Mouse (Mus musculus) naive thymus-derived CD4-positive, alpha-beta T cell, adult 5 months (primary cell): ENCODE data around the gene Nfatc4. TPM values are rescaled to one million over a fixed set of nuclear protein-coding genes. Genes with fewer than 3 reads are reported as not detected.

Experiments
- polyA plus RNA-seq: library from polyadenylated mRNA; unstranded; fragments of 100-300 nt; shearing (Covaris generic); gene quantifications from one replicate; pipeline ENCODE4 v1.2.1, GENCODE M21; 2017

The Nfatc4 gene
- not detected for polyA plus RNA-seq

GRCm38 (mm10) chr14:55822991-55823762 lies at the start of gene Nfatc4:
Gene Nfatc4 (plus strand): TSS chr14:55823144.

GRCm38 (mm10) chr14:55783958-55784235 lies 39.0 kb upstream of the Nfatc4 start, which contains the start of gene Adcy4:
Gene Adcy4 (minus strand): TSS chr14:55784095.

GRCm38 (mm10) chr14:55788256-55789050 lies 34.5 kb upstream of the Nfatc4 start, which contains the start of gene Ripk3:
Gene Ripk3 (minus strand): TSS chr14:55788865.

GRCm38 (mm10) chr14:55853621-55854285 lies 30.8 kb downstream of the Nfatc4 start, which contains the start of gene Nynrin:
Gene Nynrin (plus strand): TSS chr14:55854010.

Other genes with a start within 250 kb of the Nfatc4 start
- not detected for gene Fitm1, start 247.5 kb upstream of the Nfatc4 start, polyA plus RNA-seq
- 681 TPM for gene Psme1, start 245.0 kb upstream of the Nfatc4 start, polyA plus RNA-seq
- gene Emc9, start 237.8 kb upstream of the Nfatc4 start, polyA plus RNA-seq: 30.4 TPM
- 378 TPM for gene Psme2, start 232.0 kb upstream of the Nfatc4 start, polyA plus RNA-seq
- gene Rnf31, start 231.4 kb upstream of the Nfatc4 start, polyA plus RNA-seq: 45.9 TPM
- gene Irf9, start 219.6 kb upstream of the Nfatc4 start, polyA plus RNA-seq: 142 TPM
- 1.1 TPM for gene Rec8, start 205.1 kb upstream of the Nfatc4 start, polyA plus RNA-seq
- 55.1 TPM for gene Ipo4, start 187.2 kb upstream of the Nfatc4 start, polyA plus RNA-seq
- 0.66 TPM for gene Gm49378, start 185.2 kb upstream of the Nfatc4 start, polyA plus RNA-seq
- gene Tm9sf1, start 179.3 kb upstream of the Nfatc4 start, polyA plus RNA-seq: 58.5 TPM
- gene Tssk4, start 173.0 kb upstream of the Nfatc4 start, polyA plus RNA-seq: 1.1 TPM
- gene Mdp1, start 162.6 kb upstream of the Nfatc4 start, polyA plus RNA-seq: 65.6 TPM
- gene Gmpr2, start 151.2 kb upstream of the Nfatc4 start, polyA plus RNA-seq: 34.7 TPM
- 214 TPM for gene Nedd8, start 151.0 kb upstream of the Nfatc4 start, polyA plus RNA-seq
- 156 TPM for gene Tinf2, start 141.3 kb upstream of the Nfatc4 start, polyA plus RNA-seq
- not detected for gene Tgm1, start 109.2 kb upstream of the Nfatc4 start, polyA plus RNA-seq
- 109 TPM for gene Rabggta, start 100.9 kb upstream of the Nfatc4 start, polyA plus RNA-seq
- 18.4 TPM for gene Dhrs1, start 77.5 kb upstream of the Nfatc4 start, polyA plus RNA-seq
- gene Nop9, start 77.5 kb upstream of the Nfatc4 start, polyA plus RNA-seq: 35.8 TPM
- gene Cideb, start 64.7 kb upstream of the Nfatc4 start, polyA plus RNA-seq: not detected
- gene Ltb4r2, start 61.7 kb upstream of the Nfatc4 start, polyA plus RNA-seq: not detected
- not detected for gene Ltb4r1, start 57.2 kb upstream of the Nfatc4 start, polyA plus RNA-seq
- gene Adcy4, start 39.0 kb upstream of the Nfatc4 start, polyA plus RNA-seq: not detected
- 61.2 TPM for gene Ripk3, start 34.3 kb upstream of the Nfatc4 start, polyA plus RNA-seq
- 0.06 TPM for gene Nynrin, start 30.9 kb downstream of the Nfatc4 start, polyA plus RNA-seq
- 0.07 TPM for gene Cbln3, start 61.2 kb downstream of the Nfatc4 start, polyA plus RNA-seq
- 64.5 TPM for gene Khnyn, start 61.8 kb downstream of the Nfatc4 start, polyA plus RNA-seq
- 40.2 TPM for gene Sdr39u1, start 77.1 kb downstream of the Nfatc4 start, polyA plus RNA-seq
- gene Cma1, start 121.5 kb downstream of the Nfatc4 start, polyA plus RNA-seq: not detected
- gene Cma2, start 127.8 kb downstream of the Nfatc4 start, polyA plus RNA-seq: not detected
- gene Mcpt1, start 194.8 kb downstream of the Nfatc4 start, polyA plus RNA-seq: not detected
- gene Mcpt9, start 207.4 kb downstream of the Nfatc4 start, polyA plus RNA-seq: not detected
- gene Mcpt2, start 218.9 kb downstream of the Nfatc4 start, polyA plus RNA-seq: not detected
- not detected for gene Mcpt4, start 239.2 kb downstream of the Nfatc4 start, polyA plus RNA-seq